Mouse (Mus musculus) limb, embryonic 11.5 days (tissue): ENCODE data around the gene Lmx1b. TPM values are rescaled to one million over a fixed set of nuclear protein-coding genes. Genes with fewer than 3 reads are reported as not detected.

ENCODE experiments used
- ATAC-seq: fragments of 200-750 bp; cut with Nextera tagmentation; 2 replicates; pipeline ENCODE4 v1.8.0; 2017; ENCODE audit warnings: low read depth; ENCODE audit not compliant: insufficient number of reproducible peaks, low FRiP score, low TSS enrichment
- DNase-seq: peaks from one replicate; pipeline ENCODE4 v3.0.0-alpha.2; 2015; ENCODE audit warnings: low spot score
- H3K27ac ChIP-seq: fragments of 300-500 bp; sonication (generic); replicated peaks from 2 replicates; pipeline ENCODE4 v1.5.1; 2014; ENCODE audit warnings: low read depth, mild to moderate bottlenecking, low read length
- H3K27me3 ChIP-seq: fragments of 300-500 bp; sonication (generic); 2 replicates; pipeline ENCODE4 v1.6.1; 2014; ENCODE audit warnings: mild to moderate bottlenecking, low read length, mixed read lengths; ENCODE audit not compliant: control insufficient read depth, insufficient read depth
- H3K36me3 ChIP-seq: fragments of 300-500 bp; sonication (generic); 2 replicates; pipeline ENCODE4 v1.6.1; 2014; ENCODE audit warnings: mild to moderate bottlenecking, low read length, moderate library complexity, mixed read lengths; ENCODE audit not compliant: control insufficient read depth, insufficient read depth
- H3K4me1 ChIP-seq: fragments of 300-500 bp; sonication (generic); 2 replicates; pipeline ENCODE4 v1.6.1; 2014; ENCODE audit warnings: low read length, mixed read lengths; ENCODE audit not compliant: control insufficient read depth, insufficient read depth
- H3K4me2 ChIP-seq: fragments of 300-500 bp; sonication (generic); 2 replicates; pipeline ENCODE4 v1.6.1; 2014; ENCODE audit warnings: low read depth, mild to moderate bottlenecking, moderate library complexity; ENCODE audit not compliant: severe bottlenecking
- H3K4me3 ChIP-seq: fragments of 300-500 bp; sonication (generic); 2 replicates; pipeline ENCODE4 v1.5.1; 2014; ENCODE audit warnings: low read depth, low read length
- H3K9ac ChIP-seq: fragments of 300-500 bp; sonication (generic); 2 replicates; pipeline ENCODE4 v1.6.1; 2014; ENCODE audit warnings: mild to moderate bottlenecking, low read length
- H3K9me3 ChIP-seq: fragments of 300-500 bp; sonication (generic); 2 replicates; pipeline ENCODE4 v1.6.1; 2016; ENCODE audit warnings: low read length; ENCODE audit not compliant: control insufficient read depth
- WGBS: fragments of 180-500 bp; shearing (Covaris S2); extraction: QIAGEN DNeasy Blood & Tissue Kit; methylation state at CpG from one replicate; pipeline ENCODE4 v1.1.7; 2014; 5-methylcytosine and 5-hydroxymethylcytosine counted together
- polyA plus RNA-seq: library from polyadenylated mRNA; unstranded; fragments of >200 nt; fragmentation: Nextera tagmentation; extraction: Ambion mirVana; gene quantifications from 2 replicates; pipeline ENCODE4 v1.2.1, GENCODE M21; 2014

The Lmx1b gene
- polyA plus RNA-seq, 1 experiment from 2014 or later: 10.2 TPM

DNA sequence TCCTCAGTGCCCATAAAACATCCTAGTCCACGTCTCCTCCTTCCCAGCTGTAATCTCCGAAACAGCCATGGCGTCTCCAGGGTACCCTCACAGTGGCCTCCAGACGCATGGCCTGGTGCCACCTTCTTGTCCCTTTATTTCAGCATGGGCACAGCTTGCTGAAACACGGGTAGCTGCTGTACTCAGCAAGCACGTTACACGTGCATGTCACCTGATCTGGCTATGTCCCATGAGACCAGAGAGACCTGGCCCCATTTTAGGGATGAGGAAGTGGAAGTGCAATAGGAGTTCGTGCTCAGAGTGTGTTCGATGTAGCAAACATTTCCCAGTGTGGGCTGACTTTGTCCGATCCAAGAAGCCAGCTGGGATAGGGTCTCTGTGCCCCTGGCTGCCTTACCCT is 70.6 kb downstream of the Lmx1b start:
- no peak for ATAC-seq
- peaks cover 4% of the 10 kb centered on the region; the same call in 1 of the 2 replicates for H3K4me1 ChIP-seq

DNA sequence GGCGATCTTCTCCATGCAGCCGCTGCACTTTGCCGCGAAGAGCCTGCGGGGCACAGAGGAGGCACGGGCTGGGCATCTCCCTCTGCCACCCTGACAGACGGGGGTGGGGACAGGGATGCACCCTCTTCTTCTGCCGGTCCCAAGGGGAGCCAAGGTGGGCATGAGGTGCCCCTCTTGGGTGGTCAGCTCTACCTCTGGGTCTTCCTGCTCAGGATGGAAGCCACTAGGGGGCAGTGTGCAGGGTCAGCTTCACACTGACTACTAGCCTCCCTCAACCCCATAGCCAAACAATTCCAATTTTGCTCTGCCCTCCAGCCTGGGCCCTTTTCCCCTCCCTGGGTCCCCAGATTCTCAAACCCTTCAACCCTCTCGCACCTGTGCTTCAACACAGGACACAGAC is 71.1 kb downstream of the Lmx1b start:
- DNase-seq (peak; percentile 79), ATAC-seq (peak; percentile 45; the same call in 1 of the 2 replicates)
- Histone ChIP-seq H3K4me3 (no peak overlapping the region), H3K27ac (no peak overlapping the region), H3K9me3 (no peaks in the 10 kb centered on the region), H3K36me3 (no peaks in the 10 kb centered on the region), H3K4me2 (no peak overlapping the region), H3K9ac (no peak overlapping the region), H3K4me1 (peaks cover 4% of the 10 kb centered on the region; the same call in 1 of the 2 replicates), H3K27me3 (no peaks in the 10 kb centered on the region)
- WGBS: 19% methylated on average over 9 of the region's 9 CpGs

More for the DNA sequence above, 70.6 kb downstream of the Lmx1b start:
- WGBS: 65% methylated on average over 10 of the region's 10 CpGs
- Histone ChIP-seq H3K27me3 (0 out of 2 replicates have a peak, but pooled peaks cover 1% of the 10 kb centered on the region), H3K9me3 (no peaks in the 10 kb centered on the region), H3K27ac (no peak overlapping the region), H3K36me3 (no peaks in the 10 kb centered on the region), H3K9ac (no peak overlapping the region), H3K4me3 (no peak overlapping the region), H3K4me2 (no peak overlapping the region)
- DNase-seq: no peak

DNA sequence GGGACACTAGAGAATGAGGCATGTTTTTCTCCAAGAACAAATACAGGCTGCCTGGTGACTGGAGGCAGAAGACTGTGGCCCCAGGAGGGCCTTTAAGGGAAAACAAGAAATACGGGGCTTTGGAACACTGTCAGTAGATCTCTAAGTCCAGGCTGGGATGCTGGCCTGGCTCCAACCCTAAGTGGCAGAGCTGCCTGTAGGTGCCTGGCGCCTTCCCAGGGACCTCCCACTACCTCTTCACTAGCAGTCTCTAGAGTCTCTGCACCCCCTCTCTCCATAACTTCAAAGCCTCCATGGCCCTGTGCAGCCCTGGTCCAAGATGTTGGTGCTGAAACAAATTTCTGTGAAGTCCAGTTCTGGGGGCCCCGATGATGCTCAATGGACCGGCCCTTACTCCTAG is 74.4 kb downstream of the Lmx1b start:
- WGBS: 67% methylated on average over 4 of the region's 4 CpGs
- Histone ChIP-seq H3K36me3 (no peaks in the 10 kb centered on the region), H3K27me3 (no peaks in the 10 kb centered on the region)

DNA sequence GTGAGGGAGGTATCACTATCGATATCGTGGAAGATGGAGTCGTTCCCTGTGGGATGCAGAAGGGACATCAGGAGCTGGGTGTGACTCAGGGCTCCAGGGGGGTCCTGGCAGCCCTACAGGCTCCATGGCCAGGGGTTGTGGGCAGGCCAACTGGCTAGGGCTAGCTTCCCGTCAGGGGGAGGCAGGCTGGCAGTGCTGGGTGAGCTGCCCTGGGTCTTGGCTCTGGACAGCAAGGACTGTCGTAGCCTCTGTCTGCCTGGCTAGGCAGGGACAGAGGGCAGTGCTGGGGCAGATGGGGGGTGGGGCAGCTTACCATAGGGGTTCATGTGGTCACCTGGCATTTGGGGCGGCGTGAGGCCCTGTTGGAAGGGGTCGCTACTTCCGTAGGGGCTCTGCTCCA is 75.6 kb downstream of the Lmx1b start:
- H3K9me3 ChIP-seq: no peaks in the 10 kb centered on the region
- no peak for ATAC-seq
- WGBS: 85% methylated on average over 9 of the region's 9 CpGs
- no peak overlapping the region for H3K4me2 ChIP-seq
- DNase-seq: no peak
- H3K36me3 ChIP-seq: no peaks in the 10 kb centered on the region
- H3K27me3 ChIP-seq: no peaks in the 10 kb centered on the region
- H3K9ac ChIP-seq: no peak overlapping the region
- no peak overlapping the region for H3K27ac ChIP-seq
- no peak overlapping the region for H3K4me3 ChIP-seq
- H3K4me1 ChIP-seq: peaks cover 4% of the 10 kb centered on the region; the same call in 1 of the 2 replicates

More for the DNA sequence above, 74.4 kb downstream of the Lmx1b start:
- Histone ChIP-seq H3K9me3 (no peaks in the 10 kb centered on the region), H3K4me2 (no peak overlapping the region), H3K27ac (no peak overlapping the region), H3K4me3 (no peak overlapping the region), H3K4me1 (peaks cover 4% of the 10 kb centered on the region; the same call in 1 of the 2 replicates), H3K9ac (no peak overlapping the region)
- no peak for ATAC-seq
- DNase-seq: no peak

DNA sequence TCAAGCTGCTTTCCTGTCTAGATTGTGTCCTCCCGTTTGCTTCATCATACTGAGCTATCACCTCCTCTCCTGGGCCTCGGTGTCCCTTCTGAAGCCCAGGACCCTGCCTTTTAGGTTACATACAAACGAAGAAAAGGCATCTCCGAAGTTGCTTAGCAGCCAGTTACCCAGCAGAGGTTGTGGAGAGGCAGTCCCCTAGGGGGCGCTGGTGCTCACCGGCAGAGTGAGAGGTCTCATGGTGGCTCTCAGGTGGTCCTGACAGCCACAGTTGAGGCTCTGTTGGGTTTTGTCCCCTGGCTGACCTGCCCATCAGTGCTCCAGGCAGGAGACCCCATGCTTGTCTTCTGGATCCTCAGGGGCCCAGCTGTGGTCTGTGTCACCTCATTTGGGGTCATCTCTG is 80.6 kb downstream of the Lmx1b start:
- Histone ChIP-seq H3K36me3 (no peaks in the 10 kb centered on the region), H3K4me1 (peaks cover 7% of the 10 kb centered on the region; the same call in 1 of the 2 replicates), H3K9me3 (no peaks in the 10 kb centered on the region), H3K4me2 (no peak overlapping the region), H3K9ac (no peak overlapping the region), H3K27me3 (no peaks in the 10 kb centered on the region), H3K27ac (no peak overlapping the region), H3K4me3 (no peak overlapping the region)
- ATAC-seq: peak; percentile 22; the same call in 1 of the 2 replicates
- 9% methylated on average over 6 of the region's 6 CpGs for WGBS
- DNase-seq: peak; percentile 92

DNA sequence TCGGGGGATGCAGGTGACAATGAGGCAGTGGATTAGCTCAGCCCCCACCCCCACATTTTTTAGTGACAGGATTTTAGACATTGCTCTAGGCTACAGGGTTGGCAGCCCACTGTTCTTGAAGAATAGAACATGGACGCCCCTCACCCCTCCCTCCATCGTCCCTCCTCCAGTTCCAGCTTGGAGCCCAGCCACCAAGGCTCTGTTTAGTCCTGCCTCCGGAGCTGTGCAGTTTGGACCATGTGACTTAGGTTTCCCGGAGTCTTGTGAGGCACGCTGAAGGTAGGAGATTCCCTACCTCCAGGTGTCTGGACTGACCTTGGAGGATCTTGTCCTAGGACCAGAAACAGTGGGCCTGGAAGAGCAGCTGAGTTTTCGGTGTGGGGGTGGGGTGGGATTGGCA is 81.0 kb downstream of the Lmx1b start:
- Histone ChIP-seq H3K4me2 (no peak overlapping the region), H3K9me3 (no peaks in the 10 kb centered on the region), H3K27ac (no peak overlapping the region), H3K27me3 (no peaks in the 10 kb centered on the region), H3K4me1 (peaks cover 7% of the 10 kb centered on the region; the same call in 1 of the 2 replicates), H3K4me3 (no peak overlapping the region), H3K9ac (no peak overlapping the region), H3K36me3 (no peaks in the 10 kb centered on the region)
- DNase-seq: no peak
- 32% methylated on average over 7 of the region's 7 CpGs for WGBS
- no peak for ATAC-seq

DNA sequence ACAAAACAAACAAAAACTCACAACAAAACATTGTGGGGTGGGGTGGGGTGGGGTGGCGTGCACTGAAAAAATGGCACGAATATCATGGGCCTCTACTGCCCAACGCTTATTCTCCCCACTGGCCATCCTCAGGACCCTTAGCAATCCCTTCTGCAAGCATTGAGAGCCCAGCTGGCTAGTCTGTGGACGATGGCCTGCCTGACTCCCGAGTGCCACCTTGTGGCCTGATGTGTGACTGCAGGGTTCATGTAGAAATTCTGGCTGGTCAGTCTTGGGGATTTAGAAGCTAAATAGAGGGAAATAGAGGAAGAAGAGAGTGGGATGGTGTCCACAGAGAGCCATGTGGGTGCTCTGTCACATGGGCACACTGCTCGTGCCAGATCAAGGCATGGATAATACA is 82.1 kb downstream of the Lmx1b start:
- WGBS: 5% methylated on average over 6 of the region's 6 CpGs
- DNase-seq: peak; percentile 87
- Histone ChIP-seq H3K9ac (no peak overlapping the region), H3K9me3 (no peaks in the 10 kb centered on the region), H3K4me3 (no peak overlapping the region), H3K4me2 (no peak overlapping the region), H3K36me3 (no peaks in the 10 kb centered on the region), H3K4me1 (peaks cover 7% of the 10 kb centered on the region; the same call in 1 of the 2 replicates), H3K27me3 (no peaks in the 10 kb centered on the region), H3K27ac (no peak overlapping the region)
- no peak for ATAC-seq

DNA sequence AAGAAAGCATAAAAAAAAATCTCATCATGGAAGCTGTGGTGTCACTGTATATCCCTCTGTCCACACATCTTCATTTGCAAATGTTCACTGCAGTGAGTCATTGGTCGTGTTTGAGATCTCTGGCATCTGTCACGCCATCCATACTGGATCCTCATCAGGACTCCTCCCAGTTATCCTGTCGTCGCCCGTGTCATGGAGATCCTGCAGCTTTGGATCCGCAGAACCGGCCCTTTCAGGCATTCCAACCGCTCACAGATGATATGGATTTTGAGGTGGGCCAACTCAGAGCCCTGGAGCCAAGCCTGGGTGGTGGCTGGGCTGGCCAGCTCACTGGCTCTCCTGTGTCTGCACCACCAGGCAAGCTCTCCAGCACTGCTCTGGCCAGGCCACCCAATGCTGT is 84.7 kb downstream of the Lmx1b start:
- H3K9ac ChIP-seq: no peak overlapping the region
- no peak overlapping the region for H3K4me3 ChIP-seq
- no peak for DNase-seq
- no peaks in the 10 kb centered on the region for H3K9me3 ChIP-seq
- H3K4me2 ChIP-seq: no peak overlapping the region
- H3K27me3 ChIP-seq: no peaks in the 10 kb centered on the region
- ATAC-seq: no peak
- no peak overlapping the region for H3K27ac ChIP-seq
- H3K36me3 ChIP-seq: no peaks in the 10 kb centered on the region
- WGBS: 76% methylated on average over 8 of the region's 8 CpGs
- H3K4me1 ChIP-seq: peaks cover 7% of the 10 kb centered on the region; the same call in 1 of the 2 replicates

DNA sequence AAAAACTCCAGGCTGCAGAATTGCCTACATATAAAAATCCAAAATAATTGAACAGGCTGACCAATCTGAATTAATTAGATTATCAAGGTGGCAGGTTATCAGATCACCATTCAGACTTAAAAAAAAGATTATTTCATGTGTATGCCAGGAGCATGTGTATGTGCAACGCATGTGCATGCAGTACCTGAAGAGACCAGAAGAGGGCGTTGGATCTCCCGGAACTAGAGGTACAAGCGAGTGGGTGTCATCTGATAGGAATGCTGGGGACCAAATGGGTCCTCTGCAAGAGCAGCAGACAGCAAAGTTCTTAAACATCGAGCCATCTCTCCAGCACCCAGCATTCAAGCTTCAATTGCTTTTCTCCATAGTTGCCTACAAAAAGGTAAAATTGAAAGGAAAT is 87.6 kb downstream of the Lmx1b start:
- WGBS: 52% methylated on average over 5 of the region's 5 CpGs
- Histone ChIP-seq H3K4me1 (no peaks in the 10 kb centered on the region), H3K9ac (no peak overlapping the region), H3K9me3 (no peaks in the 10 kb centered on the region), H3K27ac (no peak overlapping the region), H3K36me3 (no peaks in the 10 kb centered on the region), H3K27me3 (no peaks in the 10 kb centered on the region), H3K4me2 (no peak overlapping the region), H3K4me3 (no peak overlapping the region)
- DNase-seq (no peak), ATAC-seq (no peak)
